Mouse (Mus musculus) embryonic facial prominence, embryonic 14.5 days (tissue): ENCODE measurements around the gene Synpr. TPM values are rescaled to one million over a fixed set of nuclear protein-coding genes. Genes with fewer than 3 reads are reported as not detected.

ENCODE experiments used
- ATAC-seq: fragments of 200-750 bp; cut with Nextera tagmentation; 2 replicates; pipeline ENCODE4 v1.8.0; 2017; ENCODE audit warnings: low read depth, moderate number of reproducible peaks, moderate TSS enrichment
- DNase-seq: peaks from one replicate; pipeline ENCODE4 v3.0.0-alpha.2; 2015; ENCODE audit warnings: low spot score
- H3K27ac ChIP-seq: fragments of 300-500 bp; sonication (generic); replicated peaks from 2 replicates; pipeline ENCODE4 v1.5.1; 2014; ENCODE audit warnings: low read depth, mild to moderate bottlenecking, low read length, moderate library complexity
- H3K27me3 ChIP-seq: fragments of 300-500 bp; sonication (generic); replicated peaks from 2 replicates; pipeline ENCODE4 v1.6.1; 2014; ENCODE audit warnings: low read length; ENCODE audit not compliant: control insufficient read depth, insufficient read depth
- H3K36me3 ChIP-seq: fragments of 300-500 bp; sonication (generic); 2 replicates; pipeline ENCODE4 v1.6.1; 2014; ENCODE audit warnings: low read length, mixed read lengths; ENCODE audit not compliant: control insufficient read depth, insufficient read depth
- H3K4me1 ChIP-seq: fragments of 300-500 bp; sonication (generic); 2 replicates; pipeline ENCODE4 v1.6.1; 2014; ENCODE audit warnings: antibody characterized with exemption, low read length; ENCODE audit not compliant: control insufficient read depth, insufficient read depth
- H3K4me2 ChIP-seq: fragments of 300-500 bp; sonication (generic); 2 replicates; pipeline ENCODE4 v1.6.1; 2014; ENCODE audit warnings: low read depth, mild to moderate bottlenecking, low read length, moderate library complexity, mixed read lengths
- H3K4me3 ChIP-seq: fragments of 300-500 bp; sonication (generic); 2 replicates; pipeline ENCODE4 v1.5.1; 2014; ENCODE audit warnings: low read depth, mild to moderate bottlenecking, low read length
- H3K9ac ChIP-seq: fragments of 300-500 bp; sonication (generic); 2 replicates; pipeline ENCODE4 v1.6.1; 2014; ENCODE audit warnings: low read depth, mild to moderate bottlenecking, low read length, moderate library complexity, mixed read lengths
- H3K9me3 ChIP-seq: fragments of 300-500 bp; sonication (generic); 2 replicates; pipeline ENCODE4 v1.6.1; 2016; ENCODE audit warnings: low read length; ENCODE audit not compliant: control insufficient read depth
- WGBS: fragments of 180-500 bp; shearing (Covaris S2); extraction: QIAGEN DNeasy Blood & Tissue Kit; methylation state at CpG from one replicate; pipeline ENCODE4 v1.1.7; 2014; 5-methylcytosine and 5-hydroxymethylcytosine counted together
- polyA plus RNA-seq: library from polyadenylated mRNA; unstranded; fragments of >200 nt; fragmentation: Nextera tagmentation; extraction: Ambion mirVana; gene quantifications from 2 replicates; pipeline ENCODE4 v1.2.1, GENCODE M21; 2014

The Synpr gene
- polyA plus RNA-seq, 1 experiment from 2014 or later, result 5.8 TPM

DNA sequence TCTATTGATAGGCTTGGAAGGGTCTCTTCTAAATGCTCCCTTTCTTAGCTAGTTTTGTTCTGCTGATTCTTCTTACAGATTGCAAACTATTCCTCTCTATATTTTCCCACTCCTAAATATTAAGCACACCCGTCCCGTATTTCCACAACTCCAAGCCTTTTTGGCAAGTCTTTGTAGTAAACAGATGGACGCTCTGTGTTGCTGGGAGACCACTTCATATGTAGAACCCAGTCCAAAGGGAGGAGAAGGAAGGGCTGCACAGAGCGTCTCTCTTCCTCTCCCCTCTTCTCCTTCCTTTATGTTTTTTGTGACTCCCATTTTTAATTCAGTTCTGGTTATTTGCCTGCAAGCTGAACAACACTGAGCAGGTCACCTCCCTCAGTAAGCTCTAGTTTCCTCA, 1.4 kb upstream of the Synpr start:
- no peak overlapping the region for H3K4me2 ChIP-seq
- ATAC-seq, result no peak
- WGBS, result 73% methylated on average over 4 of the region's 4 CpGs
- no peak overlapping the region for H3K9ac ChIP-seq
- H3K4me1 ChIP-seq, result 0 out of 2 replicates have a peak, but pooled peaks cover 3% of the 10 kb centered on the region
- DNase-seq, result no peak
- no peak overlapping the region for H3K4me3 ChIP-seq
- H3K9me3 ChIP-seq, result no peaks in the 10 kb centered on the region
- H3K27me3 ChIP-seq, result no peaks in the 10 kb centered on the region
- no peaks in the 10 kb centered on the region for H3K36me3 ChIP-seq
- no peak overlapping the region for H3K27ac ChIP-seq

DNA sequence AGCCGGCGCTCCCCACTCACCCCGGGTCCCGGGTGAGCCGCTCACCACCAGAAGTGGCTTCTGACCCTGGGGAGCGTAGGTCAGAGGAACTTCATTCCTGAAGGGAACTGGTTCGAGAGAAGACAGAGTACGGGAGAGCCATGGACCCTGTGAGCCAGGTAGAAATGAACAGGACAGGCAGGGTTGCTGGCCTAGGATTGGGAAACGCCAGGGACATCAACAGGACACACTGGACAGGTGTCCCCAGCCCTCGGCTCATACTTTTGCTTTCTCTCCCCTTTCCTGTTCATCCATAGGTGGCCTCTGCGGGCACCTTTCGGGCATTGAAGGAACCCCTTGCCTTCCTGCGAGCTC, 242 bp downstream of the Synpr start:
- DNase-seq, result no peak
- Histone ChIP-seq H3K4me2 (peak overlapping the region; percentile 70), H3K4me1 (0 out of 2 replicates have a peak, but pooled peaks cover 3% of the 10 kb centered on the region), H3K9me3 (no peaks in the 10 kb centered on the region), H3K4me3 (peak overlapping the region; percentile 37), H3K27ac (no peak overlapping the region), H3K36me3 (no peaks in the 10 kb centered on the region), H3K27me3 (no peaks in the 10 kb centered on the region), H3K9ac (peak overlapping the region; percentile 20)
- no peak; the same call in 1 of the 2 replicates for ATAC-seq
- 7% methylated on average over 11 of the region's 13 CpGs for WGBS

DNA sequence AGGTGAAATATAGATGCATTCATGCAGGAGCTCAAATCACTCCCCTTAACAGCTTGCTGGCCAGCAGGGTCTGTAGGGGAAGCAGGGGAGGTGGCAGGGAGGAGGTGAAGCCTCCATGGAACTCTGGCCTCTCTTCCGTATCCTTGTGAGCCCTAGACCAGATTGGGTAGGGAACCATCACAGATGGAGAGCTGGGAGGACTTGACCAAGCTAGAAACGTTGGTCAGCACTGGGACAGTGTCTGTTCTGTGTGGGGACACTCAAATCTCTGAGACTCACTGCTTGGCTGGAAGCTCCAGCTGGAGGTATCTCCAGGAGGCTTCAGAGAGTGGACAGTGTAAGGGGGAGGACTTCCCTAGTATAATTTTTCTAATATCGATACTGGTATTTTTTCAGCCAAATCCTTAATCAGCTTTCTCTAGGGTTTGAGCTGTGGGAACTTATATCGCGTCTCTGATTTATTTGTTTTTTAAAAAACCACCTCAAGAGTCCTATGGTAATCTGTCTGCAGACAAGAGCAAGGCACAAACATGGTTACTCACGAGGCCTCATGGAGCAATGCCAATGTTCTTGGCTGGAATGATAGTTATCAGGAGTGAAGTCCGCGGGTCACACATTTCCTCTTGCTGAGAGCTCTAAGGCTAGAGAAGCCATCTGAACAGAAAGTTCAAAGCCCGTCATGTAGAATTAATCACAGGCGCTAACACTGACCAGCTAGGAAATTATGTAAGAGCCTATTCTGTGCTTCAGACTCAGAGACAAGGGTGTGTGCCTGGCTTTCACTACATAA, 956 bp downstream of the Synpr start:
- WGBS, result 68% methylated on average over 10 of the region's 10 CpGs
- Histone ChIP-seq H3K36me3 (no peaks in the 10 kb centered on the region), H3K4me2 (peak overlapping the region; percentile 70; the same call in 1 of the 2 replicates), H3K27me3 (no peaks in the 10 kb centered on the region), H3K27ac (no peak overlapping the region), H3K9ac (no peak overlapping the region), H3K4me1 (0 out of 2 replicates have a peak, but pooled peaks cover 3% of the 10 kb centered on the region), H3K4me3 (peak overlapping the region; percentile 37; the same call in 1 of the 2 replicates), H3K9me3 (no peaks in the 10 kb centered on the region)
- ATAC-seq (no peak), DNase-seq (no peak)

DNA sequence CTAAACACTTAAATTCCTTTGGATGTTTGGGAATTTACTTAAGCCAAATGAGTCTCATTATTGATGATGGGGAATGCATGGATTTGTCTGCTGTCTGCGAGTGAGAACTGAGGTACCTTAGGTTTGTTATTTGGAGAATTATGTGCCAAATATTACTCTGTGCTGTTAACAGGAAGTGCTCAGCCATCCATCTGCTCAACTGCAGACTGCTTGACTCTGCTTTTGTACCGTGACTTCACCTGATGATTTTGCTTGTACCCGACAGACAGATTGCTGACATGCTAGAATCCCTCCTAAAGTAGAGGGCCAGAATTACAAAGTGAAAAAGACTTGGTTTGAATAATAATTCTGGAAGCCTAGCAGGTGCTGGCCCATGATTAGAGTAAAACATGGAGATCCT, 9.6 kb downstream of the Synpr start:
- Histone ChIP-seq H3K4me1 (no peaks in the 10 kb centered on the region), H3K9me3 (no peaks in the 10 kb centered on the region), H3K36me3 (no peaks in the 10 kb centered on the region), H3K27ac (no peak overlapping the region), H3K4me3 (no peak overlapping the region), H3K9ac (no peak overlapping the region), H3K4me2 (no peak overlapping the region), H3K27me3 (no peaks in the 10 kb centered on the region)
- DNase-seq, result no peak
- WGBS, result 65% methylated on average over 3 of the region's 3 CpGs
- ATAC-seq, result no peak

DNA sequence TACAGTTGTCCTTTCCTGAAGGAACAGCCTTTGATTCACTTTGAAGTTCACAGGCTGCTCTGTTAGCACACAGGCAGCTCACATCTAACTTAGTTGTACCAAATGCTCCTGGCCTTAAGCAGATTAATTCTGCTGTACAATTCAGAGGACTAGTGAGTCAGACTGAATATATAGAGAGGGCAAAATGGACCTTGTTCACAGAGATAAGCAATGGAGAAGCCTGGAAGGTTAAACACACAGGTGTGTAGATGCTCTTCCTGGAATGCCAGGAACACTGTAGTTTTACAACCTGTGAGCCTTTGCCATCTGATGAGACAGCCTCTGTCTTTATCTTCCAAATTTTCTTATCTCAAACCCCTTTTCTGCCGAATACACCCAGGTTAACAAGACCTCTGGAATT, 29.7 kb downstream of the Synpr start:
- no peak overlapping the region for H3K27ac ChIP-seq
- H3K9ac ChIP-seq, result no peak overlapping the region
- H3K9me3 ChIP-seq, result no peaks in the 10 kb centered on the region
- H3K4me2 ChIP-seq, result no peak overlapping the region
- H3K4me3 ChIP-seq, result no peak overlapping the region
- H3K36me3 ChIP-seq, result no peaks in the 10 kb centered on the region
- DNase-seq, result no peak
- no peaks in the 10 kb centered on the region for H3K27me3 ChIP-seq
- no peaks in the 10 kb centered on the region for H3K4me1 ChIP-seq
- no peak for ATAC-seq
- 76% methylated on average over 1 of the region's 1 CpGs for WGBS

DNA sequence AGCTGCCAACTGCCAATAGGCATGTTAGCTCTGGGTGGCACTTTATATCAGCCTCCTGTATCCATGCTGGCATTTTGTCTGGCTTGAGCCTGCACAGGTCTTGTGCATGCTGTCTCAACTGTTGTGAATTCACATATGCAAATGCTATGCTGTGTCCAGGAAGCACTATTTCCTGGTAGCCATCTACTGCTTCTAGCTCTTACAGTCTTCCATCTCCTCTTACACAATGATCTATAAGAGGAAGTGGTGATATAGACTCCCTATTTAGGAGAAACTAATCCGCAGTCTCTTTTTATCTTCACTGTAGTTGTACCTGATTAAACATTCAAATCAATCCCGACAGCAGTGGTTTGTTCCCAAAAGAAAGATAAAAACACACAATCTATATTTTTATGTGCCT, 43.9 kb downstream of the Synpr start:
- no peak overlapping the region for H3K9ac ChIP-seq
- H3K4me1 ChIP-seq, result no peaks in the 10 kb centered on the region
- H3K27ac ChIP-seq, result no peak overlapping the region
- no peaks in the 10 kb centered on the region for H3K9me3 ChIP-seq
- ATAC-seq, result no peak
- H3K27me3 ChIP-seq, result no peaks in the 10 kb centered on the region
- no peak overlapping the region for H3K4me2 ChIP-seq
- H3K4me3 ChIP-seq, result no peak overlapping the region
- no peak for DNase-seq
- no peaks in the 10 kb centered on the region for H3K36me3 ChIP-seq
- 91% methylated on average over 2 of the region's 2 CpGs for WGBS

DNA sequence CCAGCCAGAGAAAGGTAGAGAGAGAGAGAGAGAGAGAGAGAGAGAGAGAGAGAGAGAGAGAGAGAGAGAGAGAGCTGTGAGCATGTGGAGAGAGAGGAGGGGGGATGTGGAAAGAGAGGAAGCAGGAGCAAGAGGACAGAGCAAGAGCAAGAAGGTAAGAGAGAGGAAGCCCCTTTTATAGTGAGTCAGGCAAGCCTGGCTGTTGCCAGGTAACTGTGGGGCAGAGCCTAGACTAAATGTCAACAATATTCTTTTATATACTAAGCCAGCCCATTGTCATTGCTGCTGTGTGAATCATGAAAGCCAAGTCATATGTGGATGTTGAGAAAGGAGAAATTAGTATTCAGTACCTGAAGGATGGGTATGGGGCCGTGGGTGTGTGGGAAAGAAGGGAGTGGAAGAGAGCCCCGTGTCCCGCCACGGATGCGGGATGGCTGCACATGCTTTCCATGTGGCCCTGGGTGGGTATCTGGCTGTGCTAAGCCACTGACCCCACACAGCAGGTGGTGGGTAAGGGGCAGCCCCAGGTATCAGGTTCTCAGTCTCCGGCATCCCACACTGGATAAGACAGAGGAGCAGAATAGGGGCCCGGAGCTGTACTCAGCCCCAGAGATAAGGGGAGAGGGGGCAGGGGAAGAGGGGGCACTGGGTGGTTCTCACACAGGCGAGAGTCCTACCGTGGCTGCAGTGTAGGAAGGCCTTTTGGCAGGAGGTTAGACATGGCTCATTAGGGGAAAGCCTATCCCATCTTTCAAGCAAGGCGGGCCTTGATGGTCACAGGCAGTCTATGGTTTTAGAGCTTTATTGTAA, 48.1 kb downstream of the Synpr start:
- no peaks in the 10 kb centered on the region for H3K9me3 ChIP-seq
- no peaks in the 10 kb centered on the region for H3K4me1 ChIP-seq
- H3K9ac ChIP-seq, result no peak overlapping the region
- 59% methylated on average over 10 of the region's 10 CpGs for WGBS
- no peak overlapping the region for H3K4me3 ChIP-seq
- no peaks in the 10 kb centered on the region for H3K27me3 ChIP-seq
- H3K27ac ChIP-seq, result no peak overlapping the region
- DNase-seq (no peak), ATAC-seq (no peak; the same call in 1 of the 2 replicates)
- no peaks in the 10 kb centered on the region for H3K36me3 ChIP-seq
- no peak overlapping the region for H3K4me2 ChIP-seq

DNA sequence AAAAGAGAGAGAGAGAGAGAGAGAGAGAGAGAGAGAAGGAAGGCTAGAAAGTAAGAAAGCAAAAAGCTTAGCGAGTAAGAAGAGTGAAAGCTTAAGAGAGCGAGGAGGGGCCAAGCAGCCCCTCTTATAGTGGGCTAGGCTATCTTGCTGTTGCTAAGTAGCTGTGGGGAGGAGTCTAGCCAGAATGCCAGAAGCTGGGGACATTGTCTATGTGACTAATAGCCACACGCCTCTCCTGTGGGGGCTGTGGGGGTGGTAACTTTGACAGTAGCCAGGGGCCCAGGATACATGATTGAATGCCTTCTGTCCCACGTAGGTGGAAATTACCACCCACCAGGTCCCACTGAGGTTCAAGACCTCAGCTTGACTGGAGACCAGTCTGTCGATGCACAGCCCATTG, 48.8 kb downstream of the Synpr start:
- no peak for ATAC-seq
- Histone ChIP-seq H3K4me1 (no peaks in the 10 kb centered on the region), H3K27ac (no peak overlapping the region)

More for the DNA sequence above, 48.8 kb downstream of the Synpr start:
- H3K27me3 ChIP-seq, result no peaks in the 10 kb centered on the region
- H3K4me3 ChIP-seq, result no peak overlapping the region
- DNase-seq, result no peak
- H3K4me2 ChIP-seq, result no peak overlapping the region
- H3K9me3 ChIP-seq, result no peaks in the 10 kb centered on the region
- H3K36me3 ChIP-seq, result no peaks in the 10 kb centered on the region
- WGBS, result 64% methylated on average over 5 of the region's 5 CpGs
- H3K9ac ChIP-seq, result no peak overlapping the region
